Mouse (Mus musculus): ENCODE measurements around the gene Rpn2. TPM values are rescaled to one million over a fixed set of nuclear protein-coding genes. Genes with fewer than 3 reads are reported as not detected.

The Rpn2 gene
- polyA plus RNA-seq, 2 experiments, result 98.5 to 128 TPM

DNA sequence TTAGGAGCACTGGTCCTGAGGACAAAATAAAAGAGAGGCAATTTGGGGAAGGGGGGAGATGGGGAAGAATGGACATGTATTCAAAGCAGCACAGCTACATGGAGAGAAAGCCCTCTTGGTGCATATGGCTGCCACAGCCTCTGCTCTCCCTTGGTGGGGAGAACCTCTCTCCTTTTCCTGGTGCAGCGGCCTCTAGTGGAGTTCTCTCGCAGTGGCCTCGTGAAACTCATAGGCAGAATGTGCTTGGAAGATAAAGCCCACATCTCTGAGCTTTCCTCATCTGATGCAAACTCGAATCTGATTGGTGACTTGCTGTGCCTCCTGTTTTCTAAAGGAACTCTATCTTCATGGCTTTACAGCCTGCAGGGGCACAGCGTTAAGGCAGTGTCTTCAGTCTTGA is 19.1 kb upstream of the Rpn2 start:
- DNase-seq (ENCODE audit: low read depth in 3 of 3, low spot score in 3 of 3) (peak; percentile 29 to 44 (median 30)), ATAC-seq (ENCODE audit: insufficient read depth) (peak; percentile 60)
- Histone ChIP-seq H3K27ac (no peak overlapping the region), H3K9ac (replicated peaks) (no peak overlapping the region), H3K9me3 (ENCODE audit: control insufficient read depth, low read length) (no peaks in the 10 kb centered on the region), H3K27me3 (ENCODE audit: control insufficient read depth, insufficient read depth, low read length) (no peaks in the 10 kb centered on the region), H3K4me2 (ENCODE audit: low read depth) (no peak overlapping the region), H3K4me1 (replicated peaks; ENCODE audit: control insufficient read depth in 2 of 2, insufficient read depth in 2 of 2, low read length in 1 of 2) (no peaks in the 10 kb centered on the region; a peak in 1 of 4 replicates), H3K4me3 (ENCODE audit: insufficient read depth in 1 of 2, low read depth in 2 of 2, low read length in 2 of 2) (no peak overlapping the region), H3K36me3 (replicated peaks; ENCODE audit: control insufficient read depth, insufficient read depth, low read depth) (no peaks in the 10 kb centered on the region)
- WGBS (ENCODE audit: insufficient replicate concordance), result 2% methylated on average over 5 of the region's 5 CpGs
- no peak for TF ChIP-seq EP300 (IDR thresholded peaks at IDR 0.05; ENCODE audit: low read depth)
- peak; percentile 85 for TF ChIP-seq CTCF (IDR thresholded peaks at IDR 0.05; ENCODE audit: low read depth)

DNA sequence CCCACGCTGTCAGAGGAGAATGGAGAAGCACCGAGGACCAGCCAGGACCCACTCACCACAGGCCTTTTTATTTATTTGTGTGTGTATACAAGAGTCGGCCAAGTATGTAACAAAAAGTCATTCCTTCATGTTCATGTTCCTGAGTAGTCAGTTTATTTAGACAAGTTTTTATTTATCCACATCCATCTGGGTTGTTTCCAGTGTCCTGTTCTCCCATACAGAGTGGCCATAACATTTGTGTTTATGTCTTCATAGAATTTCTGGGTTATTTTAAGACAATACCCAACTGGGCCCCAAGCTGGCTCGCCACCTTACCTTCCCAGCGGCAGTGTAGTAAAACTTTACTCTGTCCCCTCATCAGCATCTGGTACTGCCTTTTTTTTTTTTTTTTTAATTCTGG is 16.9 kb upstream of the Rpn2 start:
- H3K9ac ChIP-seq (replicated peaks), result no peak overlapping the region
- no peak overlapping the region for H3K4me3 ChIP-seq (ENCODE audit: insufficient read depth in 1 of 2, low read depth in 2 of 2, low read length in 2 of 2)
- no peaks in the 10 kb centered on the region for H3K27me3 ChIP-seq (ENCODE audit: control insufficient read depth, insufficient read depth, low read length)
- no peaks in the 10 kb centered on the region for H3K36me3 ChIP-seq (replicated peaks; ENCODE audit: control insufficient read depth, insufficient read depth, low read depth)
- DNase-seq (ENCODE audit: low read depth in 3 of 3, low spot score in 3 of 3), result no peak
- TF ChIP-seq EP300 (IDR thresholded peaks at IDR 0.05; ENCODE audit: low read depth) (no peak), CTCF (IDR thresholded peaks at IDR 0.05; ENCODE audit: low read depth) (no peak)
- H3K27ac ChIP-seq, result no peak overlapping the region
- 65% methylated on average over 5 of the region's 5 CpGs for WGBS (ENCODE audit: insufficient replicate concordance)
- H3K4me2 ChIP-seq (ENCODE audit: low read depth), result no peak overlapping the region
- no peaks in the 10 kb centered on the region for H3K4me1 ChIP-seq (replicated peaks; ENCODE audit: control insufficient read depth in 2 of 2, insufficient read depth in 2 of 2, low read length in 1 of 2)
- no peak for ATAC-seq (ENCODE audit: insufficient read depth)
- H3K9me3 ChIP-seq (ENCODE audit: control insufficient read depth, low read length), result no peaks in the 10 kb centered on the region

DNA sequence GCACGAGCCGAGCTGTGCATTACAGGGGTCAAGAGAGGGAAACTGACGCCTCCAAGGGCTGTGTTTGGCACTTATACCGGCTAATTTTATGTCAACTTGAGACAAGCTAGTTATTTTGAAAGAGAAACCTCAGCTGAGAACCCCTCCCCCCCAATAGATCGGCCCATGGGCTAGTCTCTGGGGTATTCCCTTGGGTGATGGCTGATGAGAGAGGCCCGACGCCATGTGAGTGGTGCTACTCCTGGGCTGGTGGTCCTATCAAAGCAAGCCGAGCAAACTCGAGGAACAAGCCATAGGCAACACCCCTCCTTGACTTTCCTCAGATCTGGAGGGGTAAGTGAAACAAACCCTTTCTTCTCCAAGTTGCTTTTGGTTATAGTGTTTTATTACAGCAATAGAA is 16.3 kb upstream of the Rpn2 start:
- Histone ChIP-seq H3K27ac (no peak overlapping the region), H3K4me3 (ENCODE audit: insufficient read depth in 1 of 2, low read depth in 2 of 2, low read length in 2 of 2) (no peak overlapping the region), H3K9me3 (ENCODE audit: control insufficient read depth, low read length) (no peaks in the 10 kb centered on the region), H3K4me2 (ENCODE audit: low read depth) (no peak overlapping the region), H3K36me3 (replicated peaks; ENCODE audit: control insufficient read depth, insufficient read depth, low read depth) (no peaks in the 10 kb centered on the region), H3K4me1 (replicated peaks; ENCODE audit: control insufficient read depth in 2 of 2, insufficient read depth in 2 of 2, low read length in 1 of 2) (no peaks in the 10 kb centered on the region), H3K9ac (replicated peaks) (no peak overlapping the region), H3K27me3 (ENCODE audit: control insufficient read depth, insufficient read depth, low read length) (no peaks in the 10 kb centered on the region)
- no peak for DNase-seq (ENCODE audit: low read depth in 3 of 3, low spot score in 3 of 3)
- TF ChIP-seq CTCF (IDR thresholded peaks at IDR 0.05; ENCODE audit: low read depth) (no peak), EP300 (IDR thresholded peaks at IDR 0.05; ENCODE audit: low read depth) (no peak)
- no peak for ATAC-seq (ENCODE audit: insufficient read depth)
- 58% methylated on average over 9 of the region's 9 CpGs for WGBS (ENCODE audit: insufficient replicate concordance)

DNA sequence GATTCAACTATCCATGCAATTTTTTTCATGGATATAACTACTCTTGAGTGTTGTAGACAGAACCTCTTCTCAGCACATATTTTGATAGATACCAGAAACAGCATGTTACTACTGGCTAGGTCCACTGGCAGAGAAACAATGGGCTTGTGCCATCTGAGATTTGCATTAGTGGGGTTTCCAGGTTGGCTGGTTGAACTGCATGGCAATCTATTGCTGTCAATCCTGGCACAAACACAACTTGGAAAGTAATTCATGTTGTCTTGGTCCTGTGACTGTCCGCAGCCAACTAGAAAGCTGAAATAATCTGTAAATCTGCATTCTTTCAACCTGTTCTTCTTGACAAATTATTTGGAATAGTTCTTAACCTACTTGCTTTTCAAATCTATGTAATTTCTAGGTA is 15.7 kb upstream of the Rpn2 start:
- TF ChIP-seq CTCF (IDR thresholded peaks at IDR 0.05; ENCODE audit: low read depth) (no peak), EP300 (IDR thresholded peaks at IDR 0.05; ENCODE audit: low read depth) (no peak)
- H3K4me1 ChIP-seq (replicated peaks; ENCODE audit: control insufficient read depth in 2 of 2, insufficient read depth in 2 of 2, low read length in 1 of 2), result no peaks in the 10 kb centered on the region
- 68% methylated on average over 1 of the region's 1 CpGs for WGBS (ENCODE audit: insufficient replicate concordance)
- H3K27me3 ChIP-seq (ENCODE audit: control insufficient read depth, insufficient read depth, low read length), result no peaks in the 10 kb centered on the region
- H3K4me3 ChIP-seq (ENCODE audit: insufficient read depth in 1 of 2, low read depth in 2 of 2, low read length in 2 of 2), result no peak overlapping the region
- H3K9me3 ChIP-seq (ENCODE audit: control insufficient read depth, low read length), result no peaks in the 10 kb centered on the region
- no peaks in the 10 kb centered on the region for H3K36me3 ChIP-seq (replicated peaks; ENCODE audit: control insufficient read depth, insufficient read depth, low read depth)
- H3K9ac ChIP-seq (replicated peaks), result no peak overlapping the region
- ATAC-seq (ENCODE audit: insufficient read depth), result no peak
- DNase-seq (ENCODE audit: low read depth in 3 of 3, low spot score in 3 of 3), result no peak
- no peak overlapping the region for H3K4me2 ChIP-seq (ENCODE audit: low read depth)
- H3K27ac ChIP-seq, result no peak overlapping the region

DNA sequence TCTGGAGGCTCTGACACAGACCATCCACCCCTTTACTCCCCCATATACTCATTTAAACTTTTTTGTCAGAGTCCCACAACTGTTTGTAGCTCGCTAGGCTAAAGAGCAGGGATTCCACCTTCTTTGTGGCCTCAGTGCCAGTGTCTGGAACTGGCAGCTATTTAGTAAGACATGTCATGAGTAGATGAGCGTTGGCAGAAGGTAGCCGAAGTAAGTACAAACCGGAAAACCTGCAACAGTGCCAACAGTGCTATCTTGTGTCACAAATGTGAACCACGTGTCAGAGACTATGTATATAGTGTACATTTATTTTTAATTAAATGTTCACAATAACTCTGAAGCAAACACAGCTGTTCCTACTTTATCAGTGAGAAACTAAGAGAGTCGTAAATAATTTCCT is 15.0 kb upstream of the Rpn2 start:
- no peak overlapping the region for H3K27ac ChIP-seq
- no peaks in the 10 kb centered on the region for H3K36me3 ChIP-seq (replicated peaks; ENCODE audit: control insufficient read depth, insufficient read depth, low read depth)
- no peak overlapping the region for H3K4me2 ChIP-seq (ENCODE audit: low read depth)
- H3K9ac ChIP-seq (replicated peaks), result no peak overlapping the region
- WGBS (ENCODE audit: insufficient replicate concordance), result 60% methylated on average over 6 of the region's 6 CpGs
- no peak overlapping the region for H3K4me3 ChIP-seq (ENCODE audit: insufficient read depth in 1 of 2, low read depth in 2 of 2, low read length in 2 of 2)
- H3K27me3 ChIP-seq (ENCODE audit: control insufficient read depth, insufficient read depth, low read length), result no peaks in the 10 kb centered on the region
- no peak for ATAC-seq (ENCODE audit: insufficient read depth)
- TF ChIP-seq EP300 (IDR thresholded peaks at IDR 0.05; ENCODE audit: low read depth), result no peak
- TF ChIP-seq CTCF (IDR thresholded peaks at IDR 0.05; ENCODE audit: low read depth), result no peak
- H3K4me1 ChIP-seq (replicated peaks; ENCODE audit: control insufficient read depth in 2 of 2, insufficient read depth in 2 of 2, low read length in 1 of 2), result no peaks in the 10 kb centered on the region
- no peaks in the 10 kb centered on the region for H3K9me3 ChIP-seq (ENCODE audit: control insufficient read depth, low read length)
- no peak for DNase-seq (ENCODE audit: low read depth in 3 of 3, low spot score in 3 of 3)
